Mouse (Mus musculus) embryonic facial prominence, embryonic 12.5 days (tissue): ENCODE data around the gene Lmx1a. TPM values are rescaled to one million over a fixed set of nuclear protein-coding genes. Genes with fewer than 3 reads are reported as not detected.

Experiments used
- ATAC-seq: fragments of 200-750 bp; cut with Nextera tagmentation; 2 replicates; pipeline ENCODE4 v1.8.0; 2017; ENCODE audit not compliant: insufficient number of reproducible peaks, insufficient read depth, low FRiP score, low TSS enrichment
- H3K27ac ChIP-seq: fragments of 300-500 bp; sonication (generic); 2 replicates; pipeline ENCODE4 v1.5.1; 2016; ENCODE audit warnings: mild to moderate bottlenecking
- H3K27me3 ChIP-seq: fragments of 300-500 bp; sonication (generic); 2 replicates; pipeline ENCODE4 v1.6.1; 2016; ENCODE audit warnings: mild to moderate bottlenecking, moderate library complexity
- H3K36me3 ChIP-seq: fragments of 300-500 bp; sonication (generic); 2 replicates; pipeline ENCODE4 v1.6.1; 2016; ENCODE audit warnings: mild to moderate bottlenecking
- H3K4me1 ChIP-seq: fragments of 300-500 bp; sonication (generic); 2 replicates; pipeline ENCODE4 v1.6.1; 2016
- H3K4me2 ChIP-seq: fragments of 300-500 bp; sonication (generic); replicated peaks from 2 replicates; pipeline ENCODE4 v1.6.1; 2016; ENCODE audit warnings: mild to moderate bottlenecking, moderate library complexity
- H3K4me3 ChIP-seq: fragments of 300-500 bp; sonication (generic); 2 replicates; pipeline ENCODE4 v1.5.1; 2016; ENCODE audit warnings: mild to moderate bottlenecking
- H3K9ac ChIP-seq: fragments of 300-500 bp; sonication (generic); 2 replicates; pipeline ENCODE4 v1.6.1; 2016; ENCODE audit warnings: mild to moderate bottlenecking, moderate library complexity
- H3K9me3 ChIP-seq: fragments of 300-500 bp; sonication (generic); 2 replicates; pipeline ENCODE4 v1.6.1; 2016; ENCODE audit warnings: mild to moderate bottlenecking, moderate library complexity
- WGBS: fragments of 180-500 bp; shearing (Covaris S2); methylation state at CpG from one replicate; pipeline ENCODE4 v1.1.7; 2016; 5-methylcytosine and 5-hydroxymethylcytosine counted together
- polyA plus RNA-seq: library from polyadenylated mRNA; unstranded; fragments of >200 nt; fragmentation: Nextera tagmentation; extraction: Ambion mirVana; gene quantifications from 2 replicates; pipeline ENCODE4 v1.2.1, GENCODE M21; 2016

Gene Lmx1a
- polyA plus RNA-seq, 1 experiment from 2014 or later, result 1.8 TPM

- WGBS, result 66% methylated on average over 3 of the region's 3 CpGs
- H3K9me3 ChIP-seq, result no peaks in the 10 kb centered on the region
- H3K4me2 ChIP-seq, result no peak overlapping the region
- no peaks in the 10 kb centered on the region for H3K4me1 ChIP-seq
- no peak overlapping the region for H3K27ac ChIP-seq
- ATAC-seq, result no peak
- H3K27me3 ChIP-seq, result no peaks in the 10 kb centered on the region
- H3K9ac ChIP-seq, result no peak overlapping the region
- H3K4me3 ChIP-seq, result no peak overlapping the region
- no peaks in the 10 kb centered on the region for H3K36me3 ChIP-seq
Observed at GRCm38 (mm10) chr1:167790688-167791087, 101.7 kb downstream of the Lmx1a start.

DNA sequence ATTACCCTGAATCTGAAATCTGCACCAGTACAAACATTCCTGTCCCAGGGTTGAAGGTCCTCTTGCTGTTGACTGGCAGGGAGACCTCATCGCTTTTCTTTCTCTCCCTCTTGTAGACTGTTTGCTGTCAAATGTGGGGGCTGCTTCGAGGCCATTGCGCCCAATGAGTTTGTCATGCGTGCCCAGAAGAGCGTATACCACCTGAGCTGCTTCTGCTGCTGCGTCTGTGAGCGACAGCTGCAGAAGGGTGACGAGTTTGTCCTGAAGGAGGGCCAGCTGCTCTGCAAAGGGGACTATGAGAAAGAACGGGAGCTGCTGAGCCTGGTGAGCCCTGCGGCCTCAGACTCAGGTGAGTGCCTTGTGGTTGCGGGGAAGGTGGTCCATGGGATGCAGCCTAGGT lies 102.2 kb downstream of the Lmx1a start:
- ATAC-seq, result no peak
- Histone ChIP-seq H3K27me3 (no peaks in the 10 kb centered on the region), H3K36me3 (no peaks in the 10 kb centered on the region), H3K4me1 (no peaks in the 10 kb centered on the region), H3K4me3 (no peak overlapping the region), H3K9ac (no peak overlapping the region), H3K27ac (no peak overlapping the region), H3K9me3 (no peaks in the 10 kb centered on the region), H3K4me2 (no peak overlapping the region)
- WGBS, result 79% methylated on average over 11 of the region's 11 CpGs

GRCm38 (mm10) chr1:167801923-167802322 lies 112.9 kb downstream of the Lmx1a start:
- WGBS, result 34% methylated on average over 4 of the region's 4 CpGs
- H3K9me3 ChIP-seq, result no peaks in the 10 kb centered on the region
- no peak overlapping the region for H3K4me3 ChIP-seq
- no peak overlapping the region for H3K27ac ChIP-seq
- H3K4me2 ChIP-seq, result no peak overlapping the region
- peaks cover 15% of the 10 kb centered on the region; the same call in 1 of the 2 replicates for H3K4me1 ChIP-seq
- H3K9ac ChIP-seq, result no peak overlapping the region
- ATAC-seq, result no peak
- H3K36me3 ChIP-seq, result no peaks in the 10 kb centered on the region
- H3K27me3 ChIP-seq, result peaks cover 53% of the 10 kb centered on the region

- H3K27ac ChIP-seq, result peak overlapping the region; percentile 19; the same call in 1 of the 2 replicates
- peaks cover 53% of the 10 kb centered on the region for H3K27me3 ChIP-seq
- peak; percentile 68; the same call in 1 of the 2 replicates for ATAC-seq
- no peaks in the 10 kb centered on the region for H3K9me3 ChIP-seq
- H3K4me1 ChIP-seq, result peaks cover 15% of the 10 kb centered on the region; the same call in 1 of the 2 replicates
- no peaks in the 10 kb centered on the region for H3K36me3 ChIP-seq
- peak overlapping the region; percentile 88 for H3K4me2 ChIP-seq
- 1% methylated on average over 58 of the region's 59 CpGs for WGBS
- H3K9ac ChIP-seq, result peak overlapping the region; percentile 45
- H3K4me3 ChIP-seq, result peak overlapping the region; percentile 48
Observed at GRCm38 (mm10) chr1:167802510-167803271, 113.7 kb downstream of the Lmx1a start.

DNA sequence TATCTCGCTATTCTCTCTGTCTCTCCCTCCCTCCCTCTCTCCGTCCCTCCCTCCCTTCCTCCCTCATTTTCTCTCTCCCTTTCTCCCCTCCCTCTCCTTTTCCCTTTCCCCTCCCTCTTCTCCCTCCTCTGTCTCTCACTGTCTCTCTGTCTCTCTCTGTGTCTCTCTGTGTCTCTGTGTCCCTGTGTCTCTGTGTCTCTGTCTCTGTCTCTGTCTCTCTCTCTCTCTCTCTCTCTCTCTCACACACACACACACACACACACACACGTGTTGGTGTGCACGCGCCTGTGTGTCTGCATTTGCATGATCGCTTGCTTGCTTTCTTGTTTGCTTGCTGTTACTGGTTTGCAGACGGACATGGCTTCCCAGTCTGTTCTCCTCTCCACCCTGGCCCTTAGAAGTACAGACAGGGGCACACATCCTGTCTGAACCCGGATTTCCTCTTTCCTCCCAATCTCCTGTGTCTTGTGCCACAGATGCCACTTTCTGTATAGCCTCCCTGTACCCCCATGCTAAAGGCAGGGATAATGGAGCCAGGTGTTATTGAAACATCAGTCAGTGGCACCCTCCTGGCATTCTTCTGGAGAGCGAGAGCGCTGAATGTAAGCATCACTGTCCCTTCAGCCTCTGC lies 114.4 kb downstream of the Lmx1a start:
- Histone ChIP-seq H3K27me3 (peaks cover 53% of the 10 kb centered on the region), H3K36me3 (no peaks in the 10 kb centered on the region), H3K9me3 (no peaks in the 10 kb centered on the region), H3K4me1 (peaks cover 15% of the 10 kb centered on the region; the same call in 1 of the 2 replicates), H3K4me2 (peak overlapping the region; percentile 88), H3K27ac (0 out of 2 replicates have a peak overlapping the region, but pooled peaks have one; percentile 19), H3K4me3 (peak overlapping the region; percentile 48), H3K9ac (peak overlapping the region; percentile 45; the same call in 1 of the 2 replicates)
- ATAC-seq, result no peak
- WGBS, result 16% methylated on average over 10 of the region's 10 CpGs

DNA sequence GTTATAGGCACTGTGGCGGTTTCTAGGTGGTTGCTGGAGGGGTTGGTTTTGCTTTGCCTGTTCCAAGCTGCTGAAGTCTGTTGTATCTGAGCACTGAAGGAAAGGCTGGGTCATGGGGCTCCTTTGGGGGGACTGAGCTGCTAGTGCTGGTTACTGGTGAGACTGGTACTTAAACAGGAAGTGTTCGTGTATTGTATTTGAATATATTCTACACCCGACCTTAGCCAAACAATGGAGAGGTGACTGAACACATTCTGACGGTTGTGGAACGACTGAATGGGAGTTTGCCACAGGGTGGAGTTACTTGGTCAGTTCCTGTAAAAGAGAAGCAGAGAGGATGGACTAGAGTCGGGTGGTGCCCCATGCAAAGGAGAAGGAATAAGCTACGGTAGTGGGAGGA lies 115.8 kb downstream of the Lmx1a start:
- peaks cover 53% of the 10 kb centered on the region for H3K27me3 ChIP-seq
- no peak for ATAC-seq
- 62% methylated on average over 7 of the region's 7 CpGs for WGBS
- H3K9me3 ChIP-seq, result no peaks in the 10 kb centered on the region
- H3K36me3 ChIP-seq, result no peaks in the 10 kb centered on the region
- H3K4me1 ChIP-seq, result peaks cover 15% of the 10 kb centered on the region; the same call in 1 of the 2 replicates
- no peak overlapping the region for H3K4me3 ChIP-seq
- no peak overlapping the region for H3K27ac ChIP-seq
- H3K9ac ChIP-seq, result no peak overlapping the region
- no peak overlapping the region for H3K4me2 ChIP-seq

DNA sequence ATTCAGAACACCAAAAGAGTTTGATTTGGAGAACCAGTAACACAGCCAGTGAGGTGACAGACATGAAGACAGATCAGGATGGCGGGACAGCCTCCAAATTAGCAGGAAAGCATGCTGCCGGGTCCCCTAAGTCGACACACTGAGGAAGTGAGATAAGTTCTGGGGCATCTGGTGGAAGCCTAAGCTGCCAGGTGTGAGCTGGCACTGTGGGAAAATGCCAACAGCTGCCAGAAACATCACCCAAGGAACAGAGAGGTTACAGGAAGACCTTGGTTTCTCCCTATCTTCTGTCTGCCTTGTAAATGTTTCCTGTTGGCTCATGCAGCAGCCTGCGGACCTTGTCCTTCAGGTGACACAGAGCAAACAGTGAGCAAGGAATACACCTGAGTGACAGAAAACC lies 122.1 kb downstream of the Lmx1a start:
- ATAC-seq, result no peak
- H3K4me3 ChIP-seq, result no peak overlapping the region
- H3K9ac ChIP-seq, result no peak overlapping the region
- 87% methylated on average over 4 of the region's 4 CpGs for WGBS
- no peak overlapping the region for H3K27ac ChIP-seq
- H3K27me3 ChIP-seq, result 0 out of 2 replicates have a peak, but pooled peaks cover 2% of the 10 kb centered on the region
- no peaks in the 10 kb centered on the region for H3K36me3 ChIP-seq
- no peaks in the 10 kb centered on the region for H3K9me3 ChIP-seq
- H3K4me2 ChIP-seq, result no peak overlapping the region
- no peaks in the 10 kb centered on the region for H3K4me1 ChIP-seq

DNA sequence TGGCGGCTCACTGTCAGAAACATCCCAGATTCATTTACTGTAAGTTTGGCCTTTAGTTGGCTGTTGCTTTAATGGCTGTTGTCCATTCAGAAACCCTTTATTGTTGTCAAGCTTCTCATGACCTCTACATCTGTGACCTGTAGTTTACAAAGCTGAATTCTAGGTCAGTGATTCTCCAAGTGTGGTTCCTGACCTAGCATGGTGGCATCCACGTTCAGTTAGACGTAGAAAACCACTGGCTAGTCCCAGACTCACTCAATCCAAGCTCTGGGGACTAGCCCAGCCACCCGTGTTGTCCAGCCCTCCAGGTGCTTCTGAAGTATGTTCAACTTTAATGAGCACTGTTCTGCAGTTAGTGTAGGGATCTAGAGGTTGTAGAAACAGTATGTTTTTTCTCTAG lies 126.1 kb downstream of the Lmx1a start:
- H3K4me1 ChIP-seq, result peaks cover 4% of the 10 kb centered on the region; the same call in 1 of the 2 replicates
- no peaks in the 10 kb centered on the region for H3K36me3 ChIP-seq
- H3K9me3 ChIP-seq, result no peaks in the 10 kb centered on the region
- no peak overlapping the region for H3K27ac ChIP-seq
- H3K4me3 ChIP-seq, result no peak overlapping the region
- 76% methylated on average over 4 of the region's 4 CpGs for WGBS
- H3K27me3 ChIP-seq, result no peaks in the 10 kb centered on the region
- H3K4me2 ChIP-seq, result no peak overlapping the region
- H3K9ac ChIP-seq, result no peak overlapping the region
- no peak for ATAC-seq

- ATAC-seq, result no peak
Observed at GRCm38 (mm10) chr1:167817028-167817427, 128.0 kb downstream of the Lmx1a start.

DNA sequence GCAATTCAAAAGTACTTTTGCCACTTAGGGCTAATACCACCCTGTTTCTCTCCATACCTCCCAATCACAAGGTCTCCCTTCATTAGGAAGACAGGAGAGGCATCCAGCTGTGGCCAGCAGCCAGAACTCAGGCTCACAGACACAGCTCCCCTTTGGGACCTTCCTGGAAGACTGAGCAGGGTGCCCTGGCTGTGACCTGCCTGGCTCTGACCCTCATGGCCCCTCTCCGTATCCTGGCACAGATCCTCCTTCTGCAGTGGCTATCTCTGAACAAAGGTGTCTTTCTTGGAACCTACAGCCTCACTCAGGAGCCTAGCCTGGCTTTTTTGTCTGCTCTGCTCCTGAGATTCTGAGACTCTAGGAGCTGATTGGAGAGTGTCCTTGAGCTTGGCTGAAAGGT lies 128.6 kb downstream of the Lmx1a start:
- Histone ChIP-seq H3K4me3 (no peak overlapping the region), H3K4me1 (peaks cover 15% of the 10 kb centered on the region), H3K27ac (no peak overlapping the region), H3K27me3 (no peaks in the 10 kb centered on the region), H3K9ac (no peak overlapping the region), H3K4me2 (no peak overlapping the region), H3K9me3 (no peaks in the 10 kb centered on the region), H3K36me3 (no peaks in the 10 kb centered on the region)
- no peak for ATAC-seq
- 0% methylated on average over 1 of the region's 1 CpGs for WGBS

More at GRCm38 (mm10) chr1:167817028-167817427, 128.0 kb downstream of the Lmx1a start:
- H3K4me2 ChIP-seq, result no peak overlapping the region
- H3K36me3 ChIP-seq, result no peaks in the 10 kb centered on the region
- H3K4me1 ChIP-seq, result peaks cover 11% of the 10 kb centered on the region
- H3K27ac ChIP-seq, result no peak overlapping the region
- 60% methylated on average over 6 of the region's 6 CpGs for WGBS
- no peaks in the 10 kb centered on the region for H3K27me3 ChIP-seq
- H3K9me3 ChIP-seq, result no peaks in the 10 kb centered on the region
- H3K4me3 ChIP-seq, result no peak overlapping the region
- H3K9ac ChIP-seq, result no peak overlapping the region

DNA sequence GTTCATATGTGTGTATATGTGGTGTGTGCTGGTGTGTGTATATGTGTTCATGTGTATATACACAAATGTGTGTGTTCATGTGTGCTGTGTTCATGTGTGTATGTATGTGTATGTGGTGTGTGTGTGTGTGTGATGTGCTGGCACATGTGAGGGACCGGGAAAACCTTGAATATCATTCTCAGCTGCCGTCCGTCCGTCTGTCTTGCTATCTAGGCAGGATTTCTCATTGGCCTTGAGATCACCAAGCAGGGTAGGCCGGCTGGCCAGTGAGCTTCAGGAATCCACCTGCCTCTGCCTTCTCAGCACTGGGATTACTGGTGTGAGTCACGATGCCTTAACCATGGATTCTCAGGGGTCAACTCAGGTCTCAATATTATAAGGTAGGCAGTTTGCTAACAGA lies 131.0 kb downstream of the Lmx1a start:
- H3K27me3 ChIP-seq, result no peaks in the 10 kb centered on the region
- WGBS, result 92% methylated on average over 6 of the region's 6 CpGs
- peaks cover 21% of the 10 kb centered on the region for H3K4me1 ChIP-seq
- no peaks in the 10 kb centered on the region for H3K36me3 ChIP-seq
- no peaks in the 10 kb centered on the region; the same call in 1 of the 2 replicates for H3K9me3 ChIP-seq
- ATAC-seq, result no peak
- no peak overlapping the region for H3K27ac ChIP-seq
- no peak overlapping the region for H3K9ac ChIP-seq
- H3K4me3 ChIP-seq, result no peak overlapping the region
- H3K4me2 ChIP-seq, result no peak overlapping the region

GRCm38 (mm10) chr1:167821125-167821524 lies 132.1 kb downstream of the Lmx1a start:
- H3K4me3 ChIP-seq, result no peak overlapping the region
- H3K4me1 ChIP-seq, result peaks cover 21% of the 10 kb centered on the region
- 38% methylated on average over 1 of the region's 1 CpGs for WGBS
- H3K9ac ChIP-seq, result no peak overlapping the region
- no peaks in the 10 kb centered on the region for H3K36me3 ChIP-seq
- no peaks in the 10 kb centered on the region; the same call in 1 of the 2 replicates for H3K9me3 ChIP-seq
- no peak overlapping the region for H3K27ac ChIP-seq
- H3K4me2 ChIP-seq, result no peak overlapping the region
- no peaks in the 10 kb centered on the region for H3K27me3 ChIP-seq
- no peak for ATAC-seq
